Mouse (Mus musculus) adrenal gland (tissue): Measurements from ENCODE around the gene Ndufs4.

ENCODE experiments used
- intact Hi-C: fragments of 180-260 bp; cut with DNase I; formaldehyde crosslinking; loops from one replicate; pipeline ENCODE4 v1.15.1; 2025
- long read RNA-seq, 2 experiments: library from polyadenylated mRNA; unstranded; transcript quantifications; one replicate each; pipeline ENCODE4 v2.0.0; 2020; ENCODE audit warnings: borderline replicate concordance in 1 of 2; ENCODE audit not compliant: insufficient replicate concordance in 1 of 2

The Ndufs4 gene
- long read RNA-seq, experiment 1, transcript Ndufs4-201 (5 exons, 1,698 nt) = major isoform, 63 of 67 reads
- long read RNA-seq, experiment 1, partial matches to known transcripts = 1 of 67 reads
- long read RNA-seq, experiment 1, other reads (novel, unspliced or antisense) = 1 of 67 reads
- long read RNA-seq, experiment 2, transcript Ndufs4-201 (5 exons, 1,698 nt) = major isoform, 72 of 88 reads
- long read RNA-seq, experiment 2, partial matches to known transcripts = 6 of 88 reads
- long read RNA-seq, experiment 2, other reads (novel, unspliced or antisense) = 9 of 88 reads

DNA sequence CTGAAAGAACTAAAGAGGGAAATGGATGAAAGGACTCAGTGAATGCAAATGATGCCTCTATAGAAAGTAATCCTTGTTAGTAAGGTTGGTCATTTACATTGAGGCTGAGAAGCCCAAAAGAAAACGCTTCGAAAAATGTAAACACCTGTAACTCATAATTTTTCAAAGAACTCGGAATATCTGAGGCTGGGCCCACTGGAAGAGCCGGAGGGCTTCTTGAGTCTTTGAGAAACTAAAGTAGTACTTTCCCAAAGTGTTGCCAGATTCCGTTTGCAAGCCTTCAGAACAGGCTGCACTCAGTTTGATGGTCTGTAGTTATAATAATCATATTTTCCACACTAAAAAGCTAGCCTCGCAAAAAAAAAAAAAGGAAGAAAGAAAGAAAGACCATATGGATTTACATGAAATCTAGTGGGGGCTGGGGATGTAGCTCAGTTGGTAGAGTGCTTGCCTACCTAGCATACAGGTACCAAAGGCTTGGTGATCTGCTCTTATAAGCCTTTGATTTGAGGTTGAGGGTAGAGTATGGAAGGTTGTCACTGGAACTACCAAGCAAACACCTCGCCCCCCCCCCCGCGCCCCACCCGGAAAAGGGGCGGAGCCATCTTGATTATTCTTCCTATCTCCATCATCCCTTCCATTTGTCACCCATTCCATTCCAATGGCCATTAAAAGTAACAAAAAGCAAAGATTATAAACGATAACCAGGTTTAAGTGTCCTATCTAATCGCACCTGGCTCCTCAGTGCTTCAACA lies at the start of gene Ndufs4:
Gene Ndufs4 (minus strand): TSS at position 48 of the 755 bp plus-strand sequence.
- intact Hi-C loops = no loop called here

DNA sequence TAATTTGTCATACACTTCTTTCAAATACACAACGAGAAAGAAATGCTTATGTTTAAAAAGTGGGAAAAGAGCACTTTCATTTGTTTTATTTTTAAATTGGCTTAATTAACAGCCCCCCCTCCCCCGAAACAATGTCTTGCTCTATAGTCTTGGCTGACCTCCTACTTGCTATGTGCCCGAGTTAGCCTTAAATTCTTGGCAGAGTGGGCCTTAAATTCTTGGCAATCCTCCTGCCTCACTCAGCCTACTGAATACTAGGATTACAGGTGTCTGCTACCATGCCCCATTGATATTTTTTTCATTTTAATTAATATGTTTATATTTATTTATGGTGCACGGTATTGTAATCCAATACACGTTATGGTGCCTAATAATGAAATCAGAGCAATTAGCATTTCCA lies 44.4 kb upstream of the Ndufs4 start:
- intact Hi-C loops = no loop called here

DNA sequence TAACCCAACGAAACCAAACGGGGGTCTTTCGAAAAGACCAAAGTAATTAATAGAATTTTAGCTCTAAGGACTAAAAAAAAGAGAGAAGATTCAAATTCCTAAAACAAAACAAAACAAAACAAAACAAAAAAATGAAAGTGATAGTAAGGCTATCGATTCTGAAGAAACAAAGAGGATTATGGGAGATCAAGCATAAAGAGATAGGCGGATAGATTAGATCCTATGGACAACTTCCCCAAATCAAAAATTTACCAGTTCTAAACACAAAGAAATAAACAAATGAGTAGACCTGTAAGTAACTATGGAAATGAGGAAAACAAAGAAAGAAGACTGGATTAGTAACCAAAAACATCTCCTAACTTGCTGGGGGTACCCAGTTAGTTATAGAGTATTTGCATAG lies 37.2 kb upstream of the Ndufs4 start:
- intact Hi-C loops = no loop called here

DNA sequence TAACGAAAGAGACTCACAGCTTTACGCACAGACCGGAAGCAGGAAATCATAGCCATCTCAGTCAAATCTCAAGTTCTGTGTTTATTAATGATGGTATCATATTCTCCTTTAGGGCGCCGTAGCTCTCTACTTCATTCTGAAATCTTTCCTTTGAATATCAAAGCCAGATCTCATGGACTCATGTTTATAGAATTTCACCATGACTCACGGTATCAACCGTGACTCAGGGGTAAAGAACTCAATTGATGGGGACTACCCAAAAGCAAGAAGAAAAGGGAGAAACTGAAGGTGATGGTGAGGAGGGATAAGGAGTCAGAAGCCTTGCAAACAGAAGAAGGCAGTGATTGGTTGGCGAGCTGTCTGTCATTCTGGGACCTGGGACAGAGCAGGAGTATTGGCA lies 32.2 kb upstream of the Ndufs4 start:
- intact Hi-C loops = no loop called here

DNA sequence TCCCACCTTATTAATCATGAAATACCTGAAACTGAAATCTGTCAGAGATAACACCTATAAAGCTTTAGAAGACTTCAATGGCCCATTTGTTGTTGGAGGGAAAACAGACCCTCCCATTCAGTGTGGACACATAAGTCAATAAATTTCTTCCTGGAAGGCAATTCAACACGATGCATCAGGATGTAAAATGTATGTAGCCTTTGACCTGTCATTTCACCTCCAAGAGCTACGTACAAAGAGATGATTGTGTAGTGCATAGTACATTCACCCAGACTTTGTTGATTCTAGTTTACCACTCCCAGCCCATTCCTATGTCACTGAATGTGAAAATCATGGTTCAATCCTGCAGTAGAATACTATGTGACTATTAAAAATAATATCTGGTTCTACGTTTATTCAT lies 31.3 kb upstream of the Ndufs4 start:
- intact Hi-C loops = no loop called here

DNA sequence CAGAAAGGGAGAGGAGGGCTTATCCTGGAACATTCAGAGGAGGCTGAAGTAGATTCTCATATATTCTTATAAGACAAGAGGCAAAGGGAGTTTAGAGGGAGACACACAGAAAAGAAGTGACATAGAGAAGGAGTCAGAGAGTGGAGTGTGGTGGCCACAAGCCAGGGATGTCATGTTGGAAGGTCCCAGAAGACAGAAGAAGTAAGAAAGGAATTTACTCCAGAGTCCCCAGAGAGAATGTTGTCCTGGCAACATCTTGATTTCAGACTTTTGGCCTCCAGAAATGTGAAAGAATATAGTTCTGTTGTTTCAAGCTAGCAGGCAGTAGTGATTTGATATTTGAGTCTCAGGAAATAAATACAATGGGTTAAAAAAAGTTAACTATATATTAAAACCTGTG lies 24.3 kb upstream of the Ndufs4 start:
- intact Hi-C loops = no loop called here

DNA sequence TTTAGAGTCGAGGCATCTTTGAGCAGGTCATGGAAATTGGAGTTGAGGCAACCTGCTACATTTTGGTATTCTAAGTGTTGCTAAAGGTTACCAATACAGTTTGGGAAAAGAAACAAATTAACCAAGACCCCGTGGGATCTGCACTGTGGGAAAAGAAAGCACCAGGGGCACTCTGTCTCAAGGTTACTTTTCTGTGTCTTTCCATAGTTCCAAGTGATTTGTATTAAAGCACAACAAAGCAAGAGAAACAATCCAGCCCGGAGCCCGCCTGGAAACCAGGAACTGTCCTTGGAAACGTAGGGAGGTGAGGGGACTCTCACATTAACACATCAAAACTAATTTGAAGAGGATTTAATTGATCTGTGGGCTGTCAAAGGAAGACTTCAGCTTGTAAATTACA lies 18.8 kb upstream of the Ndufs4 start:
- intact Hi-C loops = no loop called here

DNA sequence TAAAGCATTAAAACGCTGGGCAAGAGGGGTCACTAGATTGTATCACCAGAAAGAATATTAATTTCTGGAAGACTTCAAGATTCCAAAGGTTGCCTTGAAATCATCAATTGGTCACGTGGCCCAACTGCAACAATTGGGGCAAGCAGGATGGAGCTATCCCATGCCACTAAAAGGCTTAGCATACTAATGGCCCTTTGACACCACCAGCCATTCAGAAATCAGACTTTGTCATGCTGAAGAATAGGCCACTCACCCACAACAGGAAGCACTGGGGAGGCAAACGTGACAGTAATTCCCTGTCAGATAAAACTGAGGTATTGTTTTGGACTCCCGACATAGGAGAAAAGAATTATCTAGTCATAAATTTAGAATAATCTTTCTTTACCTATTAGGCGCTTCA lies 18.4 kb upstream of the Ndufs4 start:
- intact Hi-C loops = no loop called here

DNA sequence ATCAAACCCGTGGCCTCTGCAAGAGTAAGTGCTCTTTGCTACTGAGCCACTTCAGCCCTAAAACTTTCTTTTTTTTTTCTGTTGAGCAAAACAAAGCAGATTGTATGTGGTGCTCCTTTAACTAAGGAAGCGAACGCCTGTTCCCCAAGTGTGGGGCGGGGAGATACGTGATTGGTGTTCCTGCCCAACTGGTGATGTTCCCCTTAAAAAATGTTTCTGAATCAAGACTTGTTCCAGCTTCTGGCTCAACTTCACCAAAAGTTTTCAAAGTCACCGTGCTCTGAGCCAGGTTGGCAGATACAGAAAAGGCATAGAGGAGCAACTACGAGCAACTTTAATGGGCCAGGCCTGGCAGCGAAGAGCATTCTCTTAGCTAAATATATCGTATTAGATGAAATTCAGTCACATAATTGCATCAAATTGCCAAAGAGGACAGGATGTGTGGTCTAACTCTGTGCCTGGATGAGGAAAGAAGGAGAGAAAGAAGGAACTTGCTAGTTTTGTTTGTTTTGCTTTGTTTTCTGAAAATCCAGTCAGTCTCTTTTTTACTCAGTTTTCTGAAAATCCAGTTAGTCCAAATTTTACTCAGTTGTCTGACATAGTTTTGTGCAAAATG lies 17.1 kb upstream of the Ndufs4 start:
- intact Hi-C loops = no loop called here

DNA sequence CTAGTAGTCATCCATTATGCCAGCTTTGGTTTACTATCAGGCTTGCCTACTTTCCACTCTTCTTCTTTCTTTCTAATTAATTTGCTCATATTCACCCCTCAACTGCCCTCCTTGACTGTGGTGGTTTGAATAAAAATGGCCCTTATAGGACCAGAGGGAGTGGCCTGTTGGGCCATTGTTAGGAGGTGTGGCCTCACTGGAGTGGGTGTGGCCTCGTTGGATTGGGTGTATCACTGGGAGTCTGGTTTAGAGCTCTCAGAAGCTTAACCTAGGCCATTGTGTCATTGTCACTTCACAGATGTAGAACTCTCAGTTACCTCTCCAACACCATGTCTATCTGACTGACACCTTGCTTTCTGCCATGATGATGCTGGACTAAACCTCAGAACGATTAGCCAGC lies 10.8 kb upstream of the Ndufs4 start:
- intact Hi-C loops = no loop called here

DNA sequence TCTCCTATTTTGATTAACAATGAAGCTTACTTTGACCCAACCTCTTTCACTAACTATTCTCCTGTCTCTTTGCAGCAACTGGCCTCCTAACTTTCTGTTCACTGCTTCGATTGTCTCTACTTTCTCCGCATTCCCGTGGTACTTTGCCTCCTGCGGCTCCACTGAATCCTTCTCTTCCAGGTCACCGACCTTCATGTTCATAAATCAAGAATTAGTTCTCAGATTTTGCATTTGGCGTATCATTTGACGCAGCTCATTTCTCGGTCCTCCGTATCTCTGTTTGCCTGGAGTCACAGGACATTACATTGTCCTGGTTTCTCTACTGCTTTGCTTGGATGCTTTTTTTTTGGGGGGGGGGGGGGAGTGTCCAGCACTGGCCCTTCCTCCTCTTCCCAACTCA lies 9.2 kb upstream of the Ndufs4 start:
- intact Hi-C loops = no loop called here

DNA sequence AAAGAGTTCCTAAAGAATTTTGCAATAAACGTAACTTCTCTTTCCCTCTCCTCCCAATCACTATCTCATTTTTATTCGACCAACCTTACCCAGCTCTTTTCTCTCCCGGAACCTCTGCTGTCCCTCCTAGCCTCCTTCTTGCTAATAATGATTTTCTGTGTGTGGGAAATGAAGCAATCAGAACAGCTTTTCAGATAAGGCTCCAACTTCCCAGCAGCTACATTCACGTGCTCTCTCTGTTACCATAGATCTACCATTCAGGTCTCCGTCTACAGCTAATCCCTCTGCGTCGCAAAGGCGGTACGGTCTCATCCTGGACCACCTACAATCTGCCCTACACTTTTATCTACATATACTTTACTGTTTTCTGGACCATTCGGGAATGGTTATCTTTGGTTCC lies 8.8 kb upstream of the Ndufs4 start:
- intact Hi-C loops = no loop called here

DNA sequence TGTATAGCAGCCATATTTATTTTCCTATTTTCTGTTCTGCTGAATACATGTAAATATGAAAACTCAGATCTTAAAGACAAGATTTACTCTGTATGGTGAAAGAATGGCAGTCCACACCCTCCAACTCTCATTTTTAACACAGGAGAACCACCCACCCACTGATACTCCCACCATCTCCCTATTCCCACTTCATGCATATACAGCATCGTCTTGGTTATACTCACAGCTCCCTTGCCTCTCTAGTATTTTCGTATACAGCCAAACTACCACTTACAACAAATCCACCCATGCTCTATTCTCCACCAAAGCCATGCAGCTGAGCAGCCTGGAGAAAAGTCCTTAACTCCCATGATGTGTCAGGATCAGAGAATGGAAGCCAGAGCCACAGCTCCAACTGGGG lies 6.7 kb upstream of the Ndufs4 start:
- intact Hi-C loops = no loop called here

DNA sequence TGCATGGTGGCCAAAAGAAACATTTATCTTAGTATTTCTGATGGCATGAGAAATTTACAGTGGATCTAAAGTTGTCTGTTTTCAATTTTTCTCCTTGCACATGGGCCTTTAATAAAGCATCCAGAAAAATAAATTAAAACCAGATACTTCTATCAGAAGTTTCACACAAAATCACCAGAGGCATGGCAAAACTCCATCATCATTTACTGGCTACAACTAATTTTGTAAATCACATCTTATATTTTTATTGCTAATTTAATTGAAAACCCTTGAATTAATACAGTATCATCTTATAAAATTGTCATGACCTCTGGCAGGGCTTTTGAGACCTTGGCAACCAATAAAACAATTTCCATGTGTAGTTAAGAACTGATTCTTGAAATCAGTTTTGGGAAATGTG lies 4.4 kb upstream of the Ndufs4 start:
- intact Hi-C loops = no loop called here

DNA sequence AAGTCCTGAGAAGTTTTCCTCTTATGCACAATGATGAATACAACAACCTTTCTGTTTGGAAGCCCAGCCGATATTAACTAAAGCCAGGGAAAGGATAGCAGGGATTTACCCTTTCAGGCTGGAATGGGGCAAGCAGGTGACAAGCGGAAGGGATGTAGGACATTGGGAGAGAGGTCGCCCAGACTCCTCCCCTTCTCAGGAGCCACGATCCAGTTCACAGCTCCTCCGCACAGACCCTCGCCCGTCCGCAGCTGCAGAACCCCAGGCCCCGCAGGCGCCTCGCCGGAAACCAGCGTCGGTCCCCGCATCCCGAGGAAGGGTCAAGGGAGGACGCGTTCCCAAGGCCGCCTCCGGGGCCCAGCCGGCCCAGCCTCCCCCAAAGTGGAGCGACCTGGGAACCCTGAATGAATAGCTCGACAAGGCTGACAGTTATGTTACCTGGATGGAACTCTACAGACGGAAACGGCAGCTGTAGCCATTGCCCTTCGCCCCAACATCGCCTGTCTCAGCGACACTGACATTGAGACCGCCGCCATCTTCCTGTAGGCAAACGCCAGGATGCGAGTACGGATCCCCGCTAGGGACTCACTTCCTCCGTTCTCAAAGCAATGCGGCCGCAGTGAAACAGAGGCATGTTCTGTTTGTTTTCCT lies 412 bp downstream of the Ndufs4 start:
- intact Hi-C loops = no loop called here

DNA sequence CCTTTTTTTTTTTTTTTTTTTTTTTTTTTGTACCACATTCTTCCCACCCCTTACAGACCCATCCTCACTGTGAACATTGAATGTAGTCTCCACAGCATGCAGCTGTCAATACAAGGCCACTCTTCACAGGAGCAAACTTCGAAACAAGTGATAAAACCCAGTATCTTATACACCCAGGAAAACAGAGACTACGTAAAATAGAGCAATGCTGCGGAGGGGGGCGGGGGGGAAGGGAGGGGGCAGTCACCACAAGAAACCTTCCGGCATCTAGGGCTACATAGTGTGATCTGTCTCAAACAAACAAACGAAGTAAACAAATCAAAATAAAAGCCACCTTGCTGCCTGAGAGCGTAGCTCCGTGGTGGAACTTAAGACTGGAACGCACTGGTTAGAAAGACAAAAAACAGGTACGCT lies 977 bp downstream of the Ndufs4 start:
- intact Hi-C loops = no loop called here

DNA sequence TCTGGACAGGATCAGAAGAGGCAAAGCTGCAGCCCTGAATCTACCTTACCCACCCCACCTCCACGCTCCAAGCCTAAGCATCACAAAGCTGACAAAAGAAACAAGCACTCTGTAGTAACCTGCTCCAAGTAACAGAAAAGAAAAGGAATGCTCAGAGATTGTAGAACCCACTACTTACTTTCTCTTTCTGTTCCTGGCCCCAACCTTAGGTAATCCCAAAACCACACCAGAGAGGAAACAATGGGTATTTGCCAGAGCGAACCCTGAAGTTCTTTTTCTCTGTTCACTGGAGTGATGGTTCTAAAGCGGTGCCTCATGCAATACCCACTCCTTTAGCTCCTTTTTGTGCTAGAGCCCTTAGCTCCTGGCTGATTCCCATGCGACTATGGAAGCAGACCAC lies 11.5 kb downstream of the Ndufs4 start:
- intact Hi-C loops = no loop called here

DNA sequence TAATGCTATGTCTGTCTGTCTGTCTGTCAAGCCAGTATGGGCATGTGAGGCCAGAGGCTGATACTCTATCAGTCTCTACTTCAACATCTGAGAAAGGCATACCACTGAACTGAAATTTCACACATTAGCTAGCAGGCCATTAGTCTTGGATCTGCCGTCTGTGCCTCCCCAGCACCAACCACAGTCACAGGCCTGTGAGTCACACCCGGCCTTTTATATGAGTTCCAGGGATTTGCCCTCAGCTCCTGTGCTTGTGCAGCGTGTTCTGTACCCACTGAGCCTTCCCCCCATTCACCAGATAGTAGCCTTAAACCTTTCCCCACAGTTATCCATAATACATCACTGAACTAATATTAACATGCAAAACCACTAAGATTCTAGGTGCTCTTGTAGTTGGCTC lies 26.0 kb downstream of the Ndufs4 start:
- intact Hi-C loops = no loop called here

DNA sequence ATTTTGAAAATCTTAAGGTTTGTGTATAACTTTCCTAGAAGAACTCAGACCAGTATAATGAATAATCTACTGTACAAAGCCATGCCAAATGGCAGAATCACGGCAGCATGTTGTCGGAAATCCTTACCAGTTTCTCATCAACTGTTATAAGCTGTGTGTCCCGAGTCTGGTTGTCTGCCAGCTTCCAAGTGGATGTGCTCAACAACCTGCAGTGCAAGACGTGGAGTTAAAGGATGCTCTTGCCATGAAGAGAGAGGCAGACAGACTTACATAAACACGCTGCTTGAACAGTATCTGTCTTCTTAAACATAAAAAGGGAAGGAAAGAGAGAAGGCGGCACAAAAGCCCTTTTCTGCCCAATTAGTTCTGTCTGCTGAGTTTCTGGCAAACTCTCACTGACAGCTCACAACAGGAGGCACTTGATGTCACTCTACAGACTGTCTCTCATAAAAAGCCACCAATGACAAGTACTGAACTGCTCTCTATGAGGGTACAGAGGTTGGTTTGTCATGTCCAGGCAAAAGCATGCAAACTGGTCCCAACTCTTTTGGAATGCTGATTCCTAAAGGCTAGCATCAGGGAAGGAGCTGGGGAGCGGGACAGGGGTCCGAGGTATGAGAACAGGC lies 36.6 kb downstream of the Ndufs4 start:
- intact Hi-C loops = no loop called here

DNA sequence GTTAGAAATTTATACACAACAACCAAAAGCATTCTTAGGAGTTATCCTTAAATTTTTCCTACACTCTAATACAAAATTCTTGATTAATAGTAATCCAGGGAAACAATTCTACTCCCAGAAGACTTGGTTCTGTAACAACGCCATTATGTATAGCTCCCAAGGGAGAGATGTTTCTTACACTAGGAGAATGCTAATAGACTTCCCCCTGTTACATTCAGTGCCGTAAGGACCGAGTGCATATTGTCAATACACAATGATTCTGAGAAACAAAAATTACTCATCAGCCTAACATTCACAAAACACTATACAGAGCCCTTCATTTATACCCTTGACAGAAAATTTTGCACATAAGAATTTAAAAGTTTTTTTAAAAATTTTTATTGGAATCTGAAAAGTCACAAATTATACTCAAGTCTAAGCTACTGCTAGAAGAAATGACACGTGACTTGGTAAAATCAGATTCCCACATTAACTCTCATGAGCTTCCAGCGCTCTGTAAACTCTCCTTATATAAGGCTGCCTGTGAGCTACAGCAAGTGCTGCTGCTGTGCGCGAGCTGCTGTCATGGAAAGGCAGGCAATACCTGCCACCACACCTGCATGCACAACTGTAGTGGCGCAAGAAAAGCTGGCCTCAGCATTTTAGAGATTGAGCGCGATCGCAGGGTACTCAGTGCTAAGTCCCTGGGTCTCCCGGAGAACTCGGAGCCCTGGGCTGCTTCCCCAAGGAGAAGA lies 42.9 kb downstream of the Ndufs4 start:
- intact Hi-C loops = no loop called here
